Mouse (Mus musculus) MN1 (cell line): ENCODE data around the gene Tle3.
A peak's percentile ranks its signal among the peaks of the same experiment; 100 is the strongest.

Experiments used
- DNase-seq: peaks from one replicate; pipeline ENCODE4 v3.0.0-alpha.2; 2016; ENCODE audit warnings: low spot score

Tle3 gene

GRCm38 (mm10) chr9:61396474-61396873 lies 24.3 kb downstream of the Tle3 start:
- no peak for DNase-seq

- DNase-seq: no peak
Measured at GRCm38 (mm10) chr9:61397130-61397529, 25.0 kb downstream of the Tle3 start.

- no peak for DNase-seq
Measured at GRCm38 (mm10) chr9:61398160-61398559, 26.0 kb downstream of the Tle3 start.

GRCm38 (mm10) chr9:61400132-61400531 lies 28.0 kb downstream of the Tle3 start:
- DNase-seq: no peak

- peak; percentile 66 for DNase-seq
Measured at GRCm38 (mm10) chr9:61401664-61402063, 29.5 kb downstream of the Tle3 start.

- peak; percentile 50 for DNase-seq
Measured at GRCm38 (mm10) chr9:61402268-61402667, 30.1 kb downstream of the Tle3 start.

- DNase-seq: no peak
Measured at GRCm38 (mm10) chr9:61402716-61403115, 30.6 kb downstream of the Tle3 start.

GRCm38 (mm10) chr9:61403866-61404614 lies 31.9 kb downstream of the Tle3 start:
- peak; percentile 59 for DNase-seq

GRCm38 (mm10) chr9:61404615-61404980 lies 32.4 kb downstream of the Tle3 start:
- no peak for DNase-seq

- DNase-seq: peak; percentile 93
Measured at GRCm38 (mm10) chr9:61404998-61405621, 32.9 kb downstream of the Tle3 start.

GRCm38 (mm10) chr9:61406343-61406742 lies 34.2 kb downstream of the Tle3 start:
- no peak for DNase-seq

- no peak for DNase-seq
Measured at GRCm38 (mm10) chr9:61409046-61409445, 36.9 kb downstream of the Tle3 start.

GRCm38 (mm10) chr9:61413665-61414456 lies 41.7 kb downstream of the Tle3 start:
- DNase-seq: no peak

- peak; percentile 46 for DNase-seq
Measured at GRCm38 (mm10) chr9:61416571-61416970, 44.4 kb downstream of the Tle3 start.

GRCm38 (mm10) chr9:61421626-61422025 lies 49.5 kb downstream of the Tle3 start:
- DNase-seq: no peak

- no peak for DNase-seq
Measured at GRCm38 (mm10) chr9:61424245-61424644, 52.1 kb downstream of the Tle3 start.

- no peak for DNase-seq
Measured at GRCm38 (mm10) chr9:61426493-61426892, 54.3 kb downstream of the Tle3 start.

GRCm38 (mm10) chr9:61427051-61427450 lies 54.9 kb downstream of the Tle3 start:
- DNase-seq: no peak

GRCm38 (mm10) chr9:61427901-61428300 lies 55.7 kb downstream of the Tle3 start:
- DNase-seq: no peak

GRCm38 (mm10) chr9:61431830-61432229 lies 59.7 kb downstream of the Tle3 start:
- DNase-seq: no peak

- DNase-seq: peak; percentile 26
Measured at GRCm38 (mm10) chr9:61433206-61433605, 61.0 kb downstream of the Tle3 start.

GRCm38 (mm10) chr9:61434062-61434461 lies 61.9 kb downstream of the Tle3 start:
- peak; percentile 91 for DNase-seq
